Mouse (Mus musculus): ENCODE measurements around the gene Ciz1.

DNA sequence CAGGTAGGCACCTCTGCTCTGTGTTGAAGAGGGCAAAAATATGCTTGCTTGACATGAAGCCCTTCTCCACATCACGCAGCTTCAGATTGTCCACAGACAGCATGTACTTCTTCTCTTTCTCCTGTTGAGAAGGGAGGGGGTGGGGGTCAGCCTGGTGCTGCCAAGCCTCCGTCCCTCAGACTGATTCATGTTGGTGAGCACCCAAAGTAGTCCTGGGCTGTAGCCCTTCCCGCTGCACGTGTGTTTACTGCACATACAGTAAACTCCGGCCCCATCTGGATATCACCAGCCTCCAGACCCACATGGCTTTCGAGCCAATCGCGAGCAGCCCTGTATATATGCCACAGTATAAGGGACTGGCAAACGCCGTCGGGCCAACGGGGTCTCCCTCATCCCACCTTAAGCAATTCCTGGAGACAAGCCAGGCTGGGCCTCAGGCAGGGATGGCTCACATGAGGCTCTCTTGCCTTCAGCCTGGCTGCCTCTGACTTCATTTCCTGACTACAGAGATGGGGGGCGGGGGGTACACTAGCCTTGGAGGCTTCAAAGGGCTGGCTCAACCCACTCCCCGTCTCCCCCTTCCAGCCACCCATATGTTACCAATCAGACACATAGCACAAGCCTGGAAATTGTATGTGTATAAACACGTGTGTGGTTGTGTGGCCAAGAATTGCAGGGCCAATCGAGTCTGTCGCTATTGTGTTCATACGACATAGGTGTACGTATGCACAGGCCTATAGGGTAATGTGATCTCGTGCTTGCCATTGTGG, 35.1 kb upstream of the Ciz1 start:
- TF ChIP-seq CTCF (IDR thresholded peaks at IDR 0.05; ENCODE audit: low read depth, low read length), result no peak
- no peak for TF ChIP-seq POLR2A (IDR thresholded peaks at IDR 0.05; ENCODE audit: insufficient read depth, low read length)
- no peak for TF ChIP-seq EP300 (IDR thresholded peaks at IDR 0.05; ENCODE audit: insufficient read depth, low read depth, low read length)
